Mouse (Mus musculus) forebrain, embryonic 15.5 days (tissue): ENCODE data around the gene Gm10112. TPM values are rescaled to one million over a fixed set of nuclear protein-coding genes. Genes with fewer than 3 reads are reported as not detected.
A peak's percentile ranks its signal among the peaks of the same experiment; 100 is the strongest.

Experiments
- ATAC-seq: fragments of 200-750 bp; cut with Nextera tagmentation; replicated peaks from 2 replicates; pipeline ENCODE4 v1.8.0; 2017; ENCODE audit warnings: mild to moderate bottlenecking, moderate TSS enrichment, moderate library complexity
- H3K27ac ChIP-seq: fragments of 300-500 bp; sonication (generic); replicated peaks from 2 replicates; pipeline ENCODE4 v1.5.1; 2015; ENCODE audit warnings: mild to moderate bottlenecking, inconsistent platforms
- H3K27me3 ChIP-seq: fragments of 300-500 bp; sonication (generic); 2 replicates; pipeline ENCODE4 v1.6.1; 2015; ENCODE audit warnings: inconsistent platforms
- H3K36me3 ChIP-seq: fragments of 300-500 bp; sonication (generic); 2 replicates; pipeline ENCODE4 v1.6.1; 2015; ENCODE audit warnings: mild to moderate bottlenecking, inconsistent platforms
- H3K4me1 ChIP-seq: fragments of 300-500 bp; sonication (generic); 2 replicates; pipeline ENCODE4 v1.6.1; 2015; ENCODE audit warnings: inconsistent platforms
- H3K4me2 ChIP-seq: fragments of 300-500 bp; sonication (generic); replicated peaks from 2 replicates; pipeline ENCODE4 v1.6.1; 2015; ENCODE audit warnings: mild to moderate bottlenecking, inconsistent platforms
- H3K4me3 ChIP-seq: fragments of 300-500 bp; sonication (generic); 2 replicates; pipeline ENCODE4 v1.5.1; 2015; ENCODE audit warnings: mild to moderate bottlenecking, inconsistent platforms
- H3K9ac ChIP-seq: fragments of 300-500 bp; sonication (generic); replicated peaks from 2 replicates; pipeline ENCODE4 v1.6.1; 2015; ENCODE audit warnings: mild to moderate bottlenecking, inconsistent platforms
- H3K9me3 ChIP-seq: fragments of 300-500 bp; sonication (generic); 2 replicates; pipeline ENCODE4 v1.6.1; 2016; ENCODE audit warnings: inconsistent platforms
- WGBS: fragments of 180-500 bp; shearing (Covaris S2); methylation state at CpG from one replicate; pipeline ENCODE4 v1.1.7; 2015; ENCODE audit warnings: mixed read lengths; 5-methylcytosine and 5-hydroxymethylcytosine counted together
- polyA plus RNA-seq: library from polyadenylated mRNA; unstranded; fragments of >200 nt; fragmentation: Nextera tagmentation; extraction: Ambion mirVana; gene quantifications from 2 replicates; pipeline ENCODE4 v1.2.1, GENCODE M21; 2015

Gm10112 gene
- not detected in 2 replicates for polyA plus RNA-seq

DNA sequence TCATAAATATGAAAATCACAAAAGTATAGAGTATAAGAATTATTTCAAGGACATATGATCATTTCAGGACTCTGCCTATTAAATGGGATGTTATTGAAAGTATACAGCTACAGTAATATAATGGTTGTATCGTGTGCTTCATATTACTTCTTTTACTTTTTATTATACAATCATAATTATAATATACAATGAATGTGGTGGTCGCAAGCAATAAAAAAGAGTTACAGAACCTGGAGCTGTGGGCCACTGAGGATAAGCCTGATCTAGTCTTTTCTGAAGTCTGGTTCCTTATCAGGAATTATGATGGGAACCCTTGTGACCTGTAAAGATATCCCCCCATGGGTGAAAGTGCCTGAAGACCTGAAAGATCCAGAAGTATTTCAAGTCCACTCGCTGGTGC, at the start of gene Gm10112:
Gm10112 (plus strand) TSS at position 301 of the 400 bp plus-strand sequence.
- H3K4me3 ChIP-seq, result no peak within 1 kb of the TSS
- H3K27ac ChIP-seq, result no peak within 1 kb of the TSS
- H3K9me3 ChIP-seq, result no peaks in the 10 kb centered on the region
- no peak for ATAC-seq
- H3K4me1 ChIP-seq, result no peaks in the 10 kb centered on the region
- H3K36me3 ChIP-seq, result no peaks in the 10 kb centered on the region
- H3K9ac ChIP-seq, result no peak within 1 kb of the TSS
- H3K4me2 ChIP-seq, result no peak within 1 kb of the TSS
- no peaks in the 10 kb centered on the region for H3K27me3 ChIP-seq
- WGBS, result 97% methylated on average over 3 of the region's 3 CpGs

DNA sequence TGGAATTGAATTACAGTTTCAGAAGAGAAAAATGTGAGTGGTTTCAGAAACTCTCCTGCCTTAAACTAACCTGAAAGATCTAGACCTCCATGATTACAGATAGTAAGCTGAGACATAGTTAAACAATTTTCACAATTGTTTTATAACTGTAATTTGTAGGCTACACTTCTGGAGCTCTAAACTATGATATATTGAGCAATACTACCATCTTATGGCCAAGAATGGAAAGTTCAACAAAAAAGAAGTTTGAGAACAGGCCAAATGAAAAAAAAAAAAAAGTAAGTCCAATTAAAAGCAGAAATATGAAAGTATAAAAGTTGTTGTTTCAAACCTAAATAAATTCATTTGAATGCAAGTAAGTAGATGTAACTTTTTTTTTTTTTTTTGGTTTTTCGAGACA, 21.4 kb downstream of the Gm10112 start:
- Histone ChIP-seq H3K27ac (no peak overlapping the region), H3K4me3 (no peak overlapping the region), H3K27me3 (no peaks in the 10 kb centered on the region), H3K4me1 (no peaks in the 10 kb centered on the region), H3K4me2 (no peak overlapping the region), H3K36me3 (no peaks in the 10 kb centered on the region), H3K9me3 (no peaks in the 10 kb centered on the region), H3K9ac (no peak overlapping the region)
- WGBS, result 100% methylated on average over 1 of the region's 1 CpGs
- ATAC-seq, result no peak

DNA sequence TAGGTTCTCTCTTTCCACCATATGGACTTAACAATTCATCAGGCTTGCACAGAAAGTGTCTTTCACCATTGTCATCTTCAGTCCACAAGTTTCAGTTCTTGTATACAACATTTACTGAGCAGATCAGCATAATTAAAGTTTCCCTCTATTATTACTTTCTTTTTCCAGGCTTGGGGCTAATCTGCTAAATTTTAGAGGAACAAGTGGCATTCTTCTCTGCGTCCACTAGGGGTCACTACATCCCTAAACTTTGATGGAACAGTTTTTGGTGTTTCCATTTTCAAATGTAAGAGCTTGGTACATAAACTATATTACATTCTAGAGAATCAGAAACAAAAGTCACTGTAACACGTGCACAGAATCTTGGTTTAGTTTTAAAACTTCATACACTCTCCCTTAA, 28.2 kb downstream of the Gm10112 start:
- H3K4me1 ChIP-seq, result no peaks in the 10 kb centered on the region
- no peaks in the 10 kb centered on the region for H3K36me3 ChIP-seq
- no peaks in the 10 kb centered on the region for H3K9me3 ChIP-seq
- no peak overlapping the region for H3K9ac ChIP-seq
- H3K27me3 ChIP-seq, result no peaks in the 10 kb centered on the region
- WGBS, result 1% methylated on average over 2 of the region's 2 CpGs
- no peak overlapping the region for H3K4me2 ChIP-seq
- ATAC-seq, result no peak
- no peak overlapping the region for H3K27ac ChIP-seq
- H3K4me3 ChIP-seq, result no peak overlapping the region

GRCm38 (mm10) chrX:111210225-111210624, 42.1 kb downstream of the Gm10112 start:
- WGBS, result 20% methylated on average over 5 of the region's 5 CpGs
- H3K36me3 ChIP-seq, result no peaks in the 10 kb centered on the region
- no peaks in the 10 kb centered on the region for H3K4me1 ChIP-seq
- ATAC-seq, result peak; percentile 48
- no peak overlapping the region for H3K9ac ChIP-seq
- H3K9me3 ChIP-seq, result no peaks in the 10 kb centered on the region
- H3K27me3 ChIP-seq, result no peaks in the 10 kb centered on the region
- no peak overlapping the region for H3K4me3 ChIP-seq
- H3K4me2 ChIP-seq, result no peak overlapping the region
- H3K27ac ChIP-seq, result no peak overlapping the region

Other genes with a start within 250 kb of the Gm10112 start
- not detected in 2 replicates for gene Cylc1, start 57.9 kb upstream of the Gm10112 start, polyA plus RNA-seq